Mouse (Mus musculus): ENCODE measurements around the gene Reps2.

DNA sequence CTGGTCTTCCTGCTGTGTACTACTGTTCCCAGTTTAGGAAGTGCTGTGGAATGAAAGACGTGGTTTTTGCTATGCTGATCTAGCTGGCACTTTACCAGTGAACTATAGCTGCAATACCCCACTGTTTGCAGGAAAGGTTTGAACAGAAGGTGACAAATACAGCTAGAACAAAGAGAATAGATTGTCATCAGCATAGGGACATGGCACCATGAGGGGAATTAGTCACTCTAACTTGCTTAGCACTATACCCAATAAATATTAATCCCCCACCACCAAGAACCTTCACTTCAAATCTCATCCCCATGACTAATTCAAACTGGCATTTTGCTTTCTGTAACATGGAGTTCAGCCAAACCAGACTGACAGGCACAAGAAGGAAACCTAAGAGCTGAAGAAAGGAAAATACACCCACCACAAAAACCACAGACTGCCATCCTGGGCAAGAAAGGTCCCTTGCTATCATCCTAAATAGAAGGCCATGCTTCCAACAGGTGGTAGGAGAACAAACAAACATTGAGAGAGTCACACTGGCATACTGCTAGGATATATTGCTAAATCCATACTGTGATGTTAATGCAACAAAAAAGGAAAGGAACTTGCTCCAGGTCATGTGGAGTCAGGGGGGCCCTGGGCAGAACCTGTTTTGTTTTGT lies 100.7 kb downstream of the Reps2 start:
- no peak for TF ChIP-seq POLR2A (IDR thresholded peaks at IDR 0.05; ENCODE audit: control insufficient read depth, extremely low read depth, insufficient read depth, low read length, poor library complexity)
- TF ChIP-seq CTCF (IDR thresholded peaks at IDR 0.05; ENCODE audit: borderline replicate concordance, control insufficient read depth, extremely low read depth, insufficient read depth, low read length, poor library complexity) = no peak

All from thymus, adult 2 months (tissue).